Mouse (Mus musculus) midbrain, embryonic 11.5 days (tissue): ENCODE measurements around the gene Ptp4a2. TPM values are rescaled to one million over a fixed set of nuclear protein-coding genes. Genes with fewer than 3 reads are reported as not detected.

Experiments used
- ATAC-seq: fragments of 200-750 bp; cut with Nextera tagmentation; 2 replicates; pipeline ENCODE4 v1.8.0; 2017; ENCODE audit warnings: moderate TSS enrichment, moderate library complexity; ENCODE audit not compliant: low FRiP score
- DNase-seq: peaks from one replicate; pipeline ENCODE4 v3.0.0; 2015; ENCODE audit warnings: low spot score; ENCODE audit errors: missing footprints
- H3K27ac ChIP-seq: fragments of 300-500 bp; sonication (generic); 2 replicates; pipeline ENCODE4 v1.5.1; 2014; ENCODE audit warnings: low read depth, low read length
- H3K27me3 ChIP-seq: fragments of 300-500 bp; sonication (generic); 2 replicates; pipeline ENCODE4 v1.6.1; 2014; ENCODE audit warnings: mild to moderate bottlenecking, low read length, moderate library complexity, mixed read lengths; ENCODE audit not compliant: control insufficient read depth, insufficient read depth
- H3K36me3 ChIP-seq: fragments of 300-500 bp; sonication (generic); 2 replicates; pipeline ENCODE4 v1.6.1; 2014; ENCODE audit warnings: mild to moderate bottlenecking, low read length, moderate library complexity, mixed read lengths; ENCODE audit not compliant: control insufficient read depth, insufficient read depth
- H3K4me1 ChIP-seq: fragments of 300-500 bp; sonication (generic); 2 replicates; pipeline ENCODE4 v1.6.1; 2014; ENCODE audit warnings: low read length; ENCODE audit not compliant: control insufficient read depth, insufficient read depth
- H3K4me2 ChIP-seq: fragments of 300-500 bp; sonication (generic); 2 replicates; pipeline ENCODE4 v1.6.1; 2014; ENCODE audit warnings: mild to moderate bottlenecking, moderate library complexity
- H3K4me3 ChIP-seq: fragments of 300-500 bp; sonication (generic); 2 replicates; pipeline ENCODE4 v1.5.1; 2014; ENCODE audit warnings: low read depth, low read length
- H3K9ac ChIP-seq: fragments of 300-500 bp; sonication (generic); 2 replicates; pipeline ENCODE4 v1.6.1; 2014; ENCODE audit warnings: low read length
- H3K9me3 ChIP-seq: fragments of 300-500 bp; sonication (generic); 2 replicates; pipeline ENCODE4 v1.6.1; 2016; ENCODE audit warnings: low read length; ENCODE audit not compliant: control insufficient read depth
- WGBS: fragments of 180-500 bp; shearing (Covaris S2); extraction: QIAGEN DNeasy Blood & Tissue Kit; methylation state at CpG from one replicate; pipeline ENCODE4 v1.1.7; 2014; 5-methylcytosine and 5-hydroxymethylcytosine counted together
- polyA plus RNA-seq: library from polyadenylated mRNA; unstranded; fragments of >200 nt; fragmentation: Nextera tagmentation; extraction: Ambion mirVana; gene quantifications from 2 replicates; pipeline ENCODE4 v1.2.1, GENCODE M21; 2014

Ptp4a2 gene
- polyA plus RNA-seq, 1 experiment from 2014 or later: 368 TPM

GRCm38 (mm10) chr4:129793713-129794329 is 17.2 kb upstream of the Ptp4a2 start:
- ATAC-seq (no peak), DNase-seq (peak; percentile 83)
- H3K27me3 ChIP-seq: 0 out of 2 replicates have a peak, but pooled peaks cover 2% of the 10 kb centered on the region
- no peak overlapping the region for H3K4me2 ChIP-seq
- no peak overlapping the region for H3K4me3 ChIP-seq
- H3K9me3 ChIP-seq: no peaks in the 10 kb centered on the region
- WGBS: 73% methylated on average over 5 of the region's 5 CpGs
- no peaks in the 10 kb centered on the region for H3K36me3 ChIP-seq
- no peak overlapping the region for H3K9ac ChIP-seq
- H3K27ac ChIP-seq: no peak overlapping the region
- peaks cover 2% of the 10 kb centered on the region; the same call in 1 of the 2 replicates for H3K4me1 ChIP-seq

- H3K4me2 ChIP-seq: peak overlapping the region; percentile 20; the same call in 1 of the 2 replicates
- DNase-seq (peak; percentile 94), ATAC-seq (no peak)
- H3K9me3 ChIP-seq: no peaks in the 10 kb centered on the region
- H3K4me1 ChIP-seq: peaks cover 2% of the 10 kb centered on the region; the same call in 1 of the 2 replicates
- H3K4me3 ChIP-seq: no peak overlapping the region
- H3K27me3 ChIP-seq: 0 out of 2 replicates have a peak, but pooled peaks cover 2% of the 10 kb centered on the region
- H3K36me3 ChIP-seq: no peaks in the 10 kb centered on the region
- H3K9ac ChIP-seq: peak overlapping the region; percentile 50
- H3K27ac ChIP-seq: no peak overlapping the region
- 11% methylated on average over 17 of the region's 17 CpGs for WGBS
These were observed 15.7 kb upstream of the Ptp4a2 start for GRCm38 (mm10) chr4:129795151-129795860.

GRCm38 (mm10) chr4:129795861-129796260 is 15.2 kb upstream of the Ptp4a2 start:
- DNase-seq: no peak
- ATAC-seq: no peak
- Histone ChIP-seq H3K4me2 (peak overlapping the region; percentile 6; the same call in 1 of the 2 replicates), H3K36me3 (no peaks in the 10 kb centered on the region), H3K9ac (peak overlapping the region; percentile 50; the same call in 1 of the 2 replicates), H3K9me3 (no peaks in the 10 kb centered on the region), H3K4me1 (peaks cover 2% of the 10 kb centered on the region; the same call in 1 of the 2 replicates), H3K27ac (no peak overlapping the region), H3K4me3 (no peak overlapping the region), H3K27me3 (0 out of 2 replicates have a peak, but pooled peaks cover 2% of the 10 kb centered on the region)
- WGBS: 28% methylated on average over 8 of the region's 8 CpGs

GRCm38 (mm10) chr4:129797985-129798384 is 13.0 kb upstream of the Ptp4a2 start:
- Histone ChIP-seq H3K4me1 (peaks cover 2% of the 10 kb centered on the region; the same call in 1 of the 2 replicates), H3K4me2 (no peak overlapping the region), H3K36me3 (no peaks in the 10 kb centered on the region), H3K27me3 (0 out of 2 replicates have a peak, but pooled peaks cover 2% of the 10 kb centered on the region), H3K4me3 (no peak overlapping the region), H3K27ac (no peak overlapping the region), H3K9ac (no peak overlapping the region), H3K9me3 (no peaks in the 10 kb centered on the region)
- ATAC-seq: no peak
- DNase-seq: no peak
- 41% methylated on average over 5 of the region's 5 CpGs for WGBS

GRCm38 (mm10) chr4:129803368-129803767 is 7.7 kb upstream of the Ptp4a2 start:
- ATAC-seq (no peak), DNase-seq (no peak)
- no peak overlapping the region for H3K9ac ChIP-seq
- no peaks in the 10 kb centered on the region for H3K27me3 ChIP-seq
- H3K9me3 ChIP-seq: no peaks in the 10 kb centered on the region
- no peak overlapping the region for H3K4me3 ChIP-seq
- H3K4me2 ChIP-seq: no peak overlapping the region
- H3K27ac ChIP-seq: no peak overlapping the region
- no peaks in the 10 kb centered on the region for H3K4me1 ChIP-seq
- WGBS: 87% methylated on average over 1 of the region's 1 CpGs
- H3K36me3 ChIP-seq: no peaks in the 10 kb centered on the region

- H3K9ac ChIP-seq: no peak overlapping the region
- no peak overlapping the region for H3K27ac ChIP-seq
- no peaks in the 10 kb centered on the region; the same call in 1 of the 2 replicates for H3K27me3 ChIP-seq
- H3K4me2 ChIP-seq: no peak overlapping the region
- H3K36me3 ChIP-seq: no peaks in the 10 kb centered on the region
- H3K4me1 ChIP-seq: no peaks in the 10 kb centered on the region
- H3K9me3 ChIP-seq: no peaks in the 10 kb centered on the region
- ATAC-seq: no peak
- WGBS: 90% methylated on average over 3 of the region's 3 CpGs
- H3K4me3 ChIP-seq: no peak overlapping the region
- DNase-seq: no peak
These were observed 6.0 kb upstream of the Ptp4a2 start for GRCm38 (mm10) chr4:129805059-129805458.

- H3K4me3 ChIP-seq: no peak overlapping the region
- 86% methylated on average over 14 of the region's 14 CpGs for WGBS
- peaks cover 8% of the 10 kb centered on the region for H3K4me1 ChIP-seq
- no peaks in the 10 kb centered on the region for H3K9me3 ChIP-seq
- DNase-seq: no peak
- no peak overlapping the region for H3K27ac ChIP-seq
- no peak for ATAC-seq
- H3K27me3 ChIP-seq: peaks cover 3% of the 10 kb centered on the region; the same call in 1 of the 2 replicates
- H3K36me3 ChIP-seq: no peaks in the 10 kb centered on the region
- no peak overlapping the region for H3K4me2 ChIP-seq
- no peak overlapping the region for H3K9ac ChIP-seq
These were observed 818 bp downstream of the Ptp4a2 start for GRCm38 (mm10) chr4:129811605-129812468.

- ATAC-seq: no peak
- no peaks in the 10 kb centered on the region for H3K36me3 ChIP-seq
- WGBS: 82% methylated on average over 6 of the region's 6 CpGs
- no peaks in the 10 kb centered on the region for H3K27me3 ChIP-seq
- H3K4me2 ChIP-seq: no peak overlapping the region
- H3K27ac ChIP-seq: no peak overlapping the region
- H3K9ac ChIP-seq: no peak overlapping the region
- H3K9me3 ChIP-seq: no peaks in the 10 kb centered on the region
- H3K4me3 ChIP-seq: no peak overlapping the region
- peaks cover 15% of the 10 kb centered on the region for H3K4me1 ChIP-seq
- DNase-seq: no peak
These were observed 6.6 kb downstream of the Ptp4a2 start for GRCm38 (mm10) chr4:129817591-129817990.
